Mouse (Mus musculus) adrenal gland (tissue): ENCODE data around the gene Zfp229.
"Not testable (repeated sequence)": the region's sequence is repeated elsewhere in the genome, so short reads cannot be mapped to it uniquely, and the experiment has no call there.

Experiments
- intact Hi-C: fragments of 180-260 bp; cut with DNase I; formaldehyde crosslinking; loops from one replicate; pipeline ENCODE4 v1.15.1; 2025
- long read RNA-seq, 2 experiments: library from polyadenylated mRNA; unstranded; transcript quantifications; one replicate each; pipeline ENCODE4 v2.0.0; 2020; ENCODE audit warnings: borderline replicate concordance in 1 of 2; ENCODE audit not compliant: insufficient replicate concordance in 1 of 2

The Zfp229 gene
- long read RNA-seq, experiment 1, partial matches to known transcripts, result 0 of 1 reads
- long read RNA-seq, experiment 1, other reads (novel, unspliced or antisense), result 1 of 1 reads
- long read RNA-seq, experiment 2, partial matches to known transcripts, result 0 of 2 reads
- long read RNA-seq, experiment 2, other reads (novel, unspliced or antisense), result 2 of 2 reads

GRCm38 (mm10) chr17:21730495-21730894 lies at the start of gene Zfp229:
Gene Zfp229, plus strand, starts transcription at chr17:21730795.
- intact Hi-C loops, result loop anchor here (10.0 kb wide), 1 partner anchor 304 kb away; no protein-coding TSS in a partner anchor

- intact Hi-C loops, result no loop called here
Measured at GRCm38 (mm10) chr17:21691560-21691959, 39.0 kb upstream of the Zfp229 start, which contains the start of gene Gm10226. Gene Gm10226, plus strand, starts transcription at chr17:21691860.

DNA sequence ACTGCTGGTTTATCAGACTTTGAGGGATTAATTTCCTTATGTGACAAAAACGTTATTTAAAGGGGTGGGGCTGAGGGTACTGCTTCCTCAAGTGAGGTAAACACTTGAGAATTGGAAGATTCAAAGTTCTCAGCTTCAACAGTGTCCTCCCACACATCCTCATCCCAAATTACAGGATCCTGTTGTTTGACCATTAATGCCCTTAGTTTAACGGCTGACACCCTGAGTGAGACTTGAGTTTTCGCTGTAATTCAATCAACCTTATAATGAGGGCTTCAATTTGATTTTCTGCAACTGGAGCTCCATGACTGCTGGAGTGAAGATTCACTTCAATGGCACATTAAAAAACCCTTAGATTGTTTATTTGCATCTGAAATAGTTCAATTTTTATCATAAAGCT lies 37.3 kb upstream of the Zfp229 start:
- intact Hi-C loops, result loop anchor here (2.0 kb wide), 1 partner anchor 31 kb away; no protein-coding TSS in a partner anchor

DNA sequence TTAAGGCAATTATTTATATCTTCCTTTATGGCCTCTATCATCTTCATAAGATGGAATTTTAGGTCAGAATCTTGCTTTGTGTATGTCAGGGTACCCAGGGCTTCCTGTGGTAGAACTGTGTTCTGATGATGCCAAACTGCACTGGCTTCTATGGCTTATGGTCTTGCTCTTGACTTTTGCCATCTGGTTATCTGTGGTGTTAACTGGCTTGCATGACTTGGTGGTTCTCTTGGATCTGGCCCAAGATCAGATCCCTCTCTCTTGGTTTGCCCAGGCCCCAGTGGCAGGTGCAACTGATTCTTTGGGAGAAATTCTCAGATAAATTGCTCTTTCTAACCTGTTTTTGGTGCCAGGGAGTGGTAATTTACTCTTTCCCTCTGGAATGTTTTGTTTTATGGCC lies 34.5 kb upstream of the Zfp229 start:
- intact Hi-C loops, result no loop called here

DNA sequence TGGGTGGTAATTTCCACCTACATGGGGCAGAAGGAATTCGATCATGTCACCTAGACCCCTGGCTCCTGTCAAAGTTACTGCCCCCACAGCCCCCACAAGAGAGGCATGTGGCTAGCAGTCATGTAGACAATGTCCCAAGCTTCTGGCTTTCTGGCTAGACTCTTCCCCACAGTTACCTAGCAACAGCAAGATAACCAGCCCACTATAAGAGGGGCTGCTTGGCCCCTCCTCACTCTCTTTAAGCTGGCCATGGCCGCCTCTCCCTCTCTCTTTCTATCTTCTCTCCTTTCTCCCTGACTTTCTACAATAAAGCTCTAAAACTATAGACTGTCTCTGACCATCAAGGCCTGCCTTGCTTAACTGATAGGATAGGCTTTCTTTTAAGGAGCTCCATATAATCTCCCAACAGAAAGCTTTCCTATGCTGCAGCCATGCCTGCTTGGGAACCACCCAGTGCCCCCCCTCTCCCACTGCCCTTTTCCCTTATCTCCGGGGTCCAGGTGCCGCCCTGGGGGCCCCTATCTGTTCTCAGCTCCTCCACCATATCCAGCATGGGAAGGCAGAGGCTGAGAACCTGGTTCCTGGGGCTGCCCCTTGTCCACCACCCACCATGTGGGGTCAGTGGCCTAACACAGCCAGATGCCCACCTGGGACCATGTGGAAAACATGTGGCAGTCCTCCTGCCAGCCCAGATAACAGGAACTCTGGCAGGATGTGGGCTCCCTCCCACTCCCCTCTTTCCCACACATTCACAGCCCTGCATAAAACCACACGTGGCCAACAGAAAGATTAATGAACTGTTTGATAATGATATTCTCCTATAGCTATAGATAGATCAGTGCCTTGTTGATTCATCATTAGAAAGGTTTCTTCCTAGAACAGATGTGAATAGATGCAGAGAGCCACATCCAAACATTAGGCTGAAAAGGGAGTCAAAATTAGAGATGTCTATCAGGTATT lies 28.0 kb upstream of the Zfp229 start:
- intact Hi-C loops, result no loop called here

DNA sequence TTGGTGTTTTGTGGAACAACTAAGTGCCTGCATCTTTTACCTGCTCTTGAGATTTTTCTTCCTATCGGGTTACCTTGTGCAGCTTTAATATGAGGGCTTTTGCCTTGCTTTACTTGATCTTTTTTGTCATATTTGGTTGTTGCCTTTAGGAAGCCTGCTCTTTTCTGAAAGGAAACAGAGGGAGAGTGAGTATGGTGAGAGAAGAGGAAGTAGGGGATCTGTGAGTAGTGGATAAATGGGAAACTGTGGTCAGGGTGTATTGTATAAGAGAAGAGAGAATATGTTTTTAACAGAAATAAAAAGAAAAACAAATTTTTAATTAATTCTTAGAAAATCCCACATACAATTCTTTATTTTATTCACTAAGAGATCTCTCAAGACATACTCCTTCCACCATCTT lies 27.2 kb upstream of the Zfp229 start:
- intact Hi-C loops, result no loop called here

DNA sequence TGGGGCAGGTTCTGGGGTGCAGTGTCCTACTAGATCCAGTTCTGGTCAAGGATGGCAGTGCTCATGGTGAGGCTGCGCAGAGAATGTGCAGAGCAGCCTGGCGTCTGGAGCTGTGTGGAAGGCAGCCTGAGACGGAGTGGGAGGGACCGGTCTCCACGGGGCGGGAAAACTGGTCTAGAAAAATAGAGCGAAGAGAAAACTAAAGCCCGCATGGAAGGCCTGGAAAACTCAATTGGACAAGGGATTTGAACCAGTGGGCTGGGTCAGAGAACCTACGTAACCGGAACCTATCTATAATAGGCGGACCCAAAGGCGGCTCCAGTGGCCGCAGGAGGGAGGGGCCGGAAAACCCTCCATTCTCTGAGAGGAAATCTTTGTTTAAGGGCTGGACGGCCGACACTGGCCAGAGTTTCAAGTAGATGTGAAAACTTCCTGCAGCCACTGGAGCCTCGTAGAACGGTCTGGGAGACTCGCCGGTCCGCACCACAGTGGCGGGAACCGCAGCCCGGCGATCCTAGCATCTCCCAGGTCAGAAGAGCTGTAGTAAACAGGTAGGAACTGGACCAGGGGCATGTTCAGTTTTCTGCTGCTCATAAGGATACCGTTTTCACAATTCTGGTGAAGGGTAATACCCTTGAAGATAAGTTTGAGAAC lies 23.1 kb upstream of the Zfp229 start, which contains the start of gene Zfp760:
Zfp760 (plus strand) TSS at position 399 of the 654 bp plus-strand sequence.
- intact Hi-C loops, result no loop called here

DNA sequence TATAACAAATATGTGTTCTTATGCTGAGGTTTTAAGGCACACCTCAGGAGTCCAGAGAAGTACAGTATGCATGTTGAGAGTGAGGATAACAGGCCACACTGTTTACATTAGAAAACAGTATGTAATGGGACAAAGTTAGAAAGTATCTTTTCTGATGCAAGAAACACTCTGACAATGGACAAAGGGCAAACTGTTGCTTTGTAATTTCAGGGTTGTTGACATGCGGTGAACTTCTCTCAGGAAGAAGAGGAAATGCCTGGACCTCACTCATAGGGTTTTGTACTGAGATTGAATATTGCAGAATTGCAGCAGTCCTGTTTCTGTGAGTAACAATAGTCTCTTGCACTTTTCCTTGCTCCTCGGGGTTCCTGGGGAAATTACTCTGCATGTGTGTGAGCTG lies 22.2 kb upstream of the Zfp229 start:
- intact Hi-C loops, result no loop called here

- intact Hi-C loops, result loop anchor here (10.0 kb wide), 1 partner anchor 302 kb away; no protein-coding TSS in a partner anchor
Measured at GRCm38 (mm10) chr17:21733049-21733448, 2.5 kb downstream of the Zfp229 start.

GRCm38 (mm10) chr17:21733529-21734031 lies 3.0 kb downstream of the Zfp229 start:
- intact Hi-C loops, result loop anchor here (10.0 kb wide), 1 partner anchor 301 kb away; no protein-coding TSS in a partner anchor

DNA sequence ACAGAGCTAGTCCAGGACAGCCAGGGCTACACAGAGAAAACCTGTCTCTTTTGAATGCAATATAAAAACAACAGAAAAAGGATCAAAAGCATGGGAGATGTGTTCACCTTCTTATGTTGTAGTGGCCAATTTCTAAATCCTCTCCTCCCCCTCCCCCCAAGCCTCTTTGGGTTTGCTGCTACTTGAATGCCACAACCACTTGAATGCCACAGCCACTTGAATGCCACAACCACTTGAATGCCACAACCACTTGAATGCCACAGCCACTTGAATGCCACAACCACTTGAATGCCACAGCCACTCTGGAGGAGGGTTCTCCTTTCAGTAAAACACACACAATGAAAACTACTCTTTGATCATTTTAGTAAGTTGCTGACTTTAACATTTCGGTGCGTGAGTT lies 22.2 kb downstream of the Zfp229 start:
- intact Hi-C loops, result loop anchor here (5.0 kb wide), 1 partner anchor 95 kb away; the partner anchor contains the start of gene Zfp820

- intact Hi-C loops, result loop anchor here (5.0 kb wide), 1 partner anchor 94 kb away; the partner anchor contains the start of gene Zfp820
Measured at GRCm38 (mm10) chr17:21753342-21754208, 23.0 kb downstream of the Zfp229 start.

DNA sequence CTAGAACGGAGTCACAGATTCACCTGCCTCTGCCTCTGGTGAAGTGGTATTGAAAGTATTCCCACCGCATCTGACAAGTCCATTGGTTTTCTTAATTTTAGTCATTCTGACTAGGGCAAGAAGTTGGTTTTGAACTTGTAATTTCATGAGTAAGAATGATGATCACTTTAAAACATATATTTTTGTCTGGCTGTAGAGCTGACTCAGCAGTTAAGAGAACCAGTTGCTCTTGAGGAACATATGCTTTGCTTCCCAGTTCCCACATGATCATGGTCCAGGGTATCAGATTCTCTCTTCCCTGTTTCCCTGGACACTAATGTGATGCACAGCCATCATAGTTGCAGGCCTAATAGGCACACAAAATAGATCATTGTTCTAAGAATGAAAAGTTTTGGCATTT lies 39.7 kb downstream of the Zfp229 start:
- intact Hi-C loops, result no loop called here

- intact Hi-C loops, result no loop called here
Measured at GRCm38 (mm10) chr17:21792256-21792655, 61.7 kb downstream of the Zfp229 start.

DNA sequence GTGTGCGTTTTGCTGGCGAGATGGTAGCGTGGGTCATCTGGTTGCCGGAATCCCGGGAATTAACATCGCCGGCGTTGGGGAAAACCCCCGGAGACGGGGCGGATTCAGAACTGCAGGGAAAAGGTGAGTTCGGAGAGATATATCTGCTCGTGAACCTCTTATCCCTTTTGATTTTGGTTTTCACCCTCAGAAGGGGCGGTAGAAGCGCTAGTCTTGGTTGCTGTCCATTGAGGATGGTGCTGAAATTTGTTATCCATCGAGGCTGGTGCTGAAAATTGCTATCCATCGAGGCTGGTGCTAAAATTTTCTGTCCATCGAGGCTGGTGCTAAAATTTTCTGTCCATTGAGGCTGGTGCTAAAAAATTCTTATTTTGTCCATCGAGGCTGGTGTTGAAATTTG lies 70.8 kb downstream of the Zfp229 start:
- intact Hi-C loops, result not testable (repeated sequence)
